9 mouse cellular contexts compared by ENCODE assay signal in genomic region chr17:57290001-57290670, GRCm38 (mm10). TPM values are rescaled to one million over a fixed set of nuclear protein-coding genes. Genes with fewer than 3 reads are reported as not detected.
DNase-seq lines count a peak whose midpoint lies in the region; ATAC-seq and TF ChIP-seq lines count a peak whose summit lies in the region.
"Had no signal": no experiment of that assay in that cellular context is flagged by ENCODE, and none has a peak within 500 bp of the region (broad histone marks: within the 10 kb centered on the region; RNA-seq: fewer than 3 reads in every experiment).

No protein-coding gene starts in this region.

- ATAC-seq in G1E (ENCODE audit: extremely low read depth, insufficient number of reproducible peaks, low FRiP score, poor library complexity, severe bottlenecking) = peak; percentile 86
- peak; percentile 86 to 93 for ATAC-seq in hematopoietic stem cell, adult 5-6 weeks (replicated peaks in 1 of 2; ENCODE audit: insufficient read depth in 1 of 2, low FRiP score in 2 of 2, low TSS enrichment in 1 of 2, low read depth in 1 of 2, poor library complexity in 2 of 2, severe bottlenecking in 2 of 2)
- ATAC-seq in monocyte, adult 5-6 weeks (replicated peaks; ENCODE audit: insufficient number of reproducible peaks, low FRiP score, low TSS enrichment, poor library complexity, severe bottlenecking) = peak; percentile 65

- no peak overlapping the region for H3K27ac ChIP-seq in hindbrain, embryonic 10.5 days

- H3K4me3 ChIP-seq in G1E (ENCODE audit: low read depth, low read length) = no peak overlapping the region
- H3K4me3 ChIP-seq in hindbrain, embryonic 10.5 days = no peak overlapping the region

- peaks cover 96% of the 10 kb centered on the region for H3K36me3 ChIP-seq in G1E (replicated peaks)
- no peaks in the 10 kb centered on the region for H3K36me3 ChIP-seq in hindbrain, embryonic 10.5 days

- peak; percentile 98 for DNase-seq in heart, adult 11 months
- DNase-seq in heart, postnatal 4 days = no peak
- no peak for DNase-seq in G1E (ENCODE audit: low spot score)
- DNase-seq in adrenal gland, postnatal 10 days = no peak
- no peak for DNase-seq in hindbrain, embryonic 10.5 days (ENCODE audit: low spot score)
- DNase-seq in layer of hippocampus, postnatal 10 days (ENCODE audit: low spot score in 2 of 2) = no peak
- DNase-seq: cerebellum, adult 9-11 months had no signal

- H3K4me1 ChIP-seq in G1E (ENCODE audit: insufficient read depth, low read depth, low read length) = peaks cover 77% of the 10 kb centered on the region
- no peaks in the 10 kb centered on the region for H3K4me1 ChIP-seq in hindbrain, embryonic 10.5 days (replicated peaks)

- H3K9me3 ChIP-seq in G1E (replicated peaks) = 0 out of 2 replicates have a peak, but pooled peaks cover 3% of the 10 kb centered on the region
- no peaks in the 10 kb centered on the region for H3K9me3 ChIP-seq in hindbrain, embryonic 10.5 days

- 87% methylated on average over 9 of the region's 9 CpGs for whole genome bisulfite sequencing in hindbrain, embryonic 10.5 days

- TF ChIP-seq CTCF in G1E (IDR thresholded peaks at IDR 0.05; ENCODE audit: low read depth, low read length) = no peak

- no peaks in the 10 kb centered on the region for H3K27me3 ChIP-seq in G1E (ENCODE audit: insufficient read depth, low read length)
- no peaks in the 10 kb centered on the region for H3K27me3 ChIP-seq in hindbrain, embryonic 10.5 days (ENCODE audit: insufficient read depth, poor library complexity, severe bottlenecking)

RNA-seq across cellular contexts. Expression of gene Vav1, which starts 11.2 kb away (rescaled TPM):
- total RNA-seq in heart, postnatal 4 days (2021) = 1 to 10 TPM; 1.0 to 1.4 TPM
- 43.6 and 48.1 TPM in 2 replicates for total RNA-seq in G1E (2014; fragmentation: Nextera tagmentation)
- 175 and 177 TPM in 2 replicates for total RNA-seq in G1E (2017)
- 43.4 and 50.0 TPM in 2 replicates for polyA plus RNA-seq in G1E (2012)
- 238 and 297 TPM in 2 replicates for total RNA-seq in hematopoietic stem cell, adult 5-6 weeks (2017)
- total RNA-seq in monocyte, adult 5-6 weeks (2017) = 267 to 324 TPM (median 306 TPM) in 3 replicates
- total RNA-seq in adrenal gland, postnatal 10 days (2021) = 1 to 10 TPM; 4.4 to 4.8 TPM
- polyA plus RNA-seq in hindbrain, embryonic 10.5 days (2016; fragmentation: Nextera tagmentation; extraction: Ambion mirVana) = 2.0 and 2.2 TPM in 2 replicates
- 1 to 10 TPM; 4.4 to 4.6 TPM for total RNA-seq in layer of hippocampus, postnatal 10 days (2021)

RNA-seq across cellular contexts. Expression of gene Trip10, which starts 40.9 kb away (rescaled TPM):
- 10 to 100 TPM; 45.6 to 46.9 TPM for total RNA-seq in heart, postnatal 4 days (2021)
- total RNA-seq in G1E (2014; fragmentation: Nextera tagmentation) (12.9 and 16.3 TPM in 2 replicates), G1E (2017) (9.8 and 12.7 TPM in 2 replicates)
- 20.1 and 22.0 TPM in 2 replicates for polyA plus RNA-seq in G1E (2012)
- 9.4 and 17.9 TPM in 2 replicates for total RNA-seq in hematopoietic stem cell, adult 5-6 weeks (2017)
- total RNA-seq in monocyte, adult 5-6 weeks (2017) = 4.5 to 10.8 TPM (median 9.2 TPM) in 3 replicates
- total RNA-seq in adrenal gland, postnatal 10 days (2021) = 10 to 100 TPM; 39.2 to 56.6 TPM
- polyA plus RNA-seq in hindbrain, embryonic 10.5 days (2016; fragmentation: Nextera tagmentation; extraction: Ambion mirVana) = 28.1 and 37.9 TPM in 2 replicates
- total RNA-seq in layer of hippocampus, postnatal 10 days (2021) = 1 to 10 TPM; 6.6 to 8.0 TPM

RNA-seq across cellular contexts. Expression of gene Gpr108, which starts 41.9 kb away (rescaled TPM):
- 10 to 100 TPM; 19.5 to 20.4 TPM for total RNA-seq in heart, postnatal 4 days (2021)
- total RNA-seq in G1E (2014; fragmentation: Nextera tagmentation) (15.2 and 18.4 TPM in 2 replicates), G1E (2017) (16.7 and 22.1 TPM in 2 replicates)
- polyA plus RNA-seq in G1E (2012) = 12.4 and 15.1 TPM in 2 replicates
- 14.9 and 19.1 TPM in 2 replicates for total RNA-seq in hematopoietic stem cell, adult 5-6 weeks (2017)
- total RNA-seq in monocyte, adult 5-6 weeks (2017) = 27.2 to 32.8 TPM (median 27.8 TPM) in 3 replicates
- total RNA-seq in adrenal gland, postnatal 10 days (2021) = 10 to 100 TPM; 51.1 to 56.2 TPM
- polyA plus RNA-seq in hindbrain, embryonic 10.5 days (2016; fragmentation: Nextera tagmentation; extraction: Ambion mirVana) = 24.3 and 25.4 TPM in 2 replicates
- 10 to 100 TPM; 15.0 to 16.3 TPM for total RNA-seq in layer of hippocampus, postnatal 10 days (2021)

Comparison
In these comparisons a context has a peak if more than half of its experiments do, and no peak if none do; other contexts are left out.
1. RNA of gene Vav1, which starts 11.2 kb away (total RNA-seq): 267 to 324 TPM in monocyte, adult 5-6 weeks, 238 to 297 TPM in hematopoietic stem cell, adult 5-6 weeks and 43.6 to 177 TPM in G1E; 4.4 to 4.8 TPM in adrenal gland, postnatal 10 days, 4.4 to 4.6 TPM in layer of hippocampus, postnatal 10 days and 1.0 to 1.4 TPM in heart, postnatal 4 days; every median in the first group is over 4 times any median in the second.
2. Peak in every context shown above with its lines, with median percentiles within 50 percentile points of each other: ATAC-seq.